Comparison of ENCODE assay signal across 27 mouse cellular contexts in genomic region chr10:60602235-60602634, GRCm38 (mm10).
DNase-seq lines count a peak whose midpoint lies in the region; ATAC-seq lines count a peak whose summit lies in the region.
"Had no signal": no experiment of that assay in that cellular context is flagged by ENCODE, and none has a peak within 500 bp of the region (broad histone marks: within the 10 kb centered on the region; RNA-seq: fewer than 3 reads in every experiment).

No protein-coding gene starts in this region.

- no peak overlapping the region for H3K4me2 ChIP-seq in hindbrain, embryonic 16.5 days (ENCODE audit: low read length)
- H3K4me2 ChIP-seq in hindbrain, embryonic 11.5 days (replicated peaks; ENCODE audit: low read depth, low read length): no peak overlapping the region
- H3K4me2 ChIP-seq in intestine, embryonic 15.5 days (replicated peaks): no peak overlapping the region
- H3K4me2 ChIP-seq: embryonic facial prominence, embryonic 12.5 days; limb, embryonic 12.5 days; liver, embryonic 15.5 days; lung, embryonic 14.5 days; midbrain, embryonic 15.5 days; stomach, embryonic 15.5 days had no signal

- no peak overlapping the region for H3K9ac ChIP-seq in hindbrain, embryonic 16.5 days (ENCODE audit: low read depth, low read length)
- no peak overlapping the region for H3K9ac ChIP-seq in hindbrain, embryonic 11.5 days (ENCODE audit: low read depth, low read length)
- no peak overlapping the region for H3K9ac ChIP-seq in intestine, embryonic 15.5 days
- H3K9ac ChIP-seq: embryonic facial prominence, embryonic 12.5 days; limb, embryonic 12.5 days; liver, embryonic 15.5 days; lung, embryonic 14.5 days; midbrain, embryonic 15.5 days; stomach, embryonic 15.5 days had no signal

- H3K27me3 ChIP-seq in hindbrain, embryonic 16.5 days (replicated peaks; ENCODE audit: control insufficient read depth, insufficient read depth, low read length): peaks cover 9% of the 10 kb centered on the region
- peaks cover 6% of the 10 kb centered on the region for H3K27me3 ChIP-seq in hindbrain, embryonic 11.5 days (ENCODE audit: control insufficient read depth, insufficient read depth, low read length)
- H3K27me3 ChIP-seq in intestine, embryonic 15.5 days (replicated peaks): no peaks in the 10 kb centered on the region
- H3K27me3 ChIP-seq: embryonic facial prominence, embryonic 12.5 days; liver, embryonic 15.5 days; stomach, embryonic 15.5 days had no signal

- 0 out of 2 replicates have a peak, but pooled peaks have one; percentile 57 for ATAC-seq in hindbrain, embryonic 16.5 days
- no peak for ATAC-seq in hindbrain, embryonic 11.5 days (ENCODE audit: low FRiP score)
- peak; percentile 77 for ATAC-seq in intestine, embryonic 15.5 days
- ATAC-seq: forebrain, embryonic 16.5 days; midbrain, embryonic 15.5 days had no signal

- H3K27ac ChIP-seq in hindbrain, embryonic 16.5 days (ENCODE audit: low read depth, low read length): no peak overlapping the region
- no peak overlapping the region for H3K27ac ChIP-seq in hindbrain, embryonic 11.5 days (ENCODE audit: low read depth, low read length)
- H3K27ac ChIP-seq in intestine, embryonic 15.5 days: no peak overlapping the region
- H3K27ac ChIP-seq: embryonic facial prominence, embryonic 12.5 days; hindbrain, embryonic 10.5 days; limb, embryonic 12.5 days; liver, embryonic 15.5 days; midbrain, embryonic 10.5 days; midbrain, embryonic 15.5 days; stomach, embryonic 15.5 days had no signal

- H3K36me3 ChIP-seq in hindbrain, embryonic 16.5 days (ENCODE audit: control insufficient read depth, insufficient read depth, low read length): no peaks in the 10 kb centered on the region
- no peaks in the 10 kb centered on the region for H3K36me3 ChIP-seq in hindbrain, embryonic 11.5 days (ENCODE audit: control insufficient read depth, insufficient read depth, low read length)
- no peaks in the 10 kb centered on the region for H3K36me3 ChIP-seq in intestine, embryonic 15.5 days
- H3K36me3 ChIP-seq: embryonic facial prominence, embryonic 12.5 days; hindbrain, embryonic 10.5 days; limb, embryonic 12.5 days; liver, embryonic 15.5 days; midbrain, embryonic 10.5 days; midbrain, embryonic 15.5 days; stomach, embryonic 15.5 days had no signal

- H3K9me3 ChIP-seq in hindbrain, embryonic 16.5 days (ENCODE audit: control insufficient read depth, low read length): no peaks in the 10 kb centered on the region
- H3K9me3 ChIP-seq in hindbrain, embryonic 11.5 days (ENCODE audit: control insufficient read depth, low read length): no peaks in the 10 kb centered on the region
- no peaks in the 10 kb centered on the region for H3K9me3 ChIP-seq in intestine, embryonic 15.5 days
- H3K9me3 ChIP-seq: embryonic facial prominence, embryonic 12.5 days; hindbrain, embryonic 10.5 days; limb, embryonic 12.5 days; liver, embryonic 15.5 days; midbrain, embryonic 10.5 days; midbrain, embryonic 15.5 days; stomach, embryonic 15.5 days had no signal

- H3K4me3 ChIP-seq in hindbrain, embryonic 16.5 days (ENCODE audit: low read length): no peak overlapping the region
- H3K4me3 ChIP-seq in hindbrain, embryonic 11.5 days (ENCODE audit: low read depth, low read length): no peak overlapping the region
- H3K4me3 ChIP-seq in intestine, embryonic 15.5 days (replicated peaks): no peak overlapping the region
- H3K4me3 ChIP-seq: embryonic facial prominence, embryonic 12.5 days; hindbrain, embryonic 10.5 days; limb, embryonic 12.5 days; liver, embryonic 15.5 days; midbrain, embryonic 10.5 days; midbrain, embryonic 15.5 days; stomach, embryonic 15.5 days had no signal

- WGBS in hindbrain, embryonic 16.5 days: 73% methylated on average over 11 of the region's 11 CpGs
- WGBS in hindbrain, embryonic 11.5 days: 86% methylated on average over 11 of the region's 11 CpGs
- WGBS in intestine, embryonic 15.5 days: 28% methylated on average over 11 of the region's 11 CpGs

- no peak for DNase-seq in hindbrain, embryonic 11.5 days (ENCODE audit: low spot score)
- peak; percentile 5 to 12 for DNase-seq in layer of hippocampus, postnatal 36 days
- no peak for DNase-seq in layer of hippocampus, adult 9-10 months (ENCODE audit: low spot score)
- DNase-seq in adipocyte (ENCODE audit: low spot score): peak; percentile 3
- DNase-seq in urinary bladder, postnatal 36 days (ENCODE audit: low spot score in 2 of 2): no peak
- DNase-seq: adrenal gland, adult 2 months; adrenal gland, postnatal 36 days; B cell, adult 2 months; cerebellum, adult 18-20 months; embryo, embryonic 11 days; heart, postnatal 14 days; kidney, postnatal 4 days; lung, postnatal 14 days; right cerebral cortex, postnatal 25 days; thymus, adult 18-20 months; thymus, postnatal 25 days had no signal

- no peaks in the 10 kb centered on the region; the same call in 1 of the 2 replicates for H3K4me1 ChIP-seq in hindbrain, embryonic 16.5 days (ENCODE audit: control insufficient read depth, insufficient read depth, low read depth, low read length)
- no peaks in the 10 kb centered on the region for H3K4me1 ChIP-seq in hindbrain, embryonic 11.5 days (replicated peaks; ENCODE audit: control insufficient read depth, insufficient read depth, low read length)
- 0 out of 2 replicates have a peak, but pooled peaks cover 2% of the 10 kb centered on the region for H3K4me1 ChIP-seq in intestine, embryonic 15.5 days (replicated peaks)
- H3K4me1 ChIP-seq: liver, embryonic 15.5 days; midbrain, embryonic 10.5 days; midbrain, embryonic 15.5 days; stomach, embryonic 15.5 days had no signal

Comparison
In these comparisons a context has a peak if more than half of its experiments do, and no peak if none do; other contexts are left out.
1. DNase-seq: peak in layer of hippocampus, postnatal 36 days (2 of 2) and adipocyte (single experiment); none in hindbrain, embryonic 11.5 days (single experiment), layer of hippocampus, adult 9-10 months (single experiment) and urinary bladder, postnatal 36 days (0 of 2).